Mouse (Mus musculus): Measurements from ENCODE around the gene Sugp2. TPM values are rescaled to one million over a fixed set of nuclear protein-coding genes. Genes with fewer than 3 reads are reported as not detected.

Sugp2 gene
- polyA plus RNA-seq, 1 experiment from 2014 or later = 7.3 TPM

DNA sequence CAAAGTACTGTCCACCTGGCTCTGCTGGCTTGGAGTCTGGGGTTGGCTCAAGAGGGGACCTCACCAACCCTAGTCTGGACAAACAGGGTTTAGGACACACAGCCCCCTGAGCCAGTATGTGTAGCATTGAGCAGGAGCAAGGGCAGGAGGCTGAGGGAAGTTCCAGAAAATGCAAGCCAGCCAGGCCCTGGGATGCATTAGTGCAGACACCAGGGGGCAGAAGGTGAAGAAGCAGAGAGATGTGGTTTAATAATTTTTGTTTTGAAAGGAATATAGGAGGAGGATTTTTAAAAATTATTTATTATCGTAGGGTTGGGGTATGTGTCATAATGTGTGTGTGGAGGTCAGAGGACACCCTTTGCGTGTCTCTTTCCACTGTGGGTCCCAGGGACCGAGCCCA lies 89.7 kb downstream of the Sugp2 start:
- ATAC-seq (no peak), DNase-seq (no peak)
- Histone ChIP-seq H3K36me3 (replicated peaks; ENCODE audit: insufficient read depth, low read length) (no peaks in the 10 kb centered on the region), H3K27ac (ENCODE audit: low read depth) (no peak overlapping the region), H3K4me2 (ENCODE audit: low read depth, low read length) (no peak overlapping the region), H3K4me1 (ENCODE audit: insufficient read depth) (0 out of 2 replicates have a peak, but pooled peaks cover 4% of the 10 kb centered on the region), H3K4me3 (ENCODE audit: low read depth, low read length) (no peak overlapping the region), H3K9me3 (ENCODE audit: low read length) (no peaks in the 10 kb centered on the region), H3K27me3 (ENCODE audit: insufficient read depth, low read length) (no peaks in the 10 kb centered on the region), H3K9ac (replicated peaks) (no peak overlapping the region)
- TF ChIP-seq EP300 (IDR thresholded peaks at IDR 0.05; ENCODE audit: low read depth) = no peak
- peak; percentile 44 for TF ChIP-seq CTCF (IDR thresholded peaks at IDR 0.05; ENCODE audit: low read depth)
- 80% methylated on average over 3 of the region's 3 CpGs for WGBS (ENCODE audit: insufficient replicate concordance)

- Histone ChIP-seq H3K4me2 (ENCODE audit: low read depth, low read length) (no peak overlapping the region), H3K9ac (replicated peaks) (no peak overlapping the region), H3K4me3 (ENCODE audit: low read depth, low read length) (no peak overlapping the region), H3K4me1 (ENCODE audit: insufficient read depth) (peaks cover 15% of the 10 kb centered on the region), H3K36me3 (replicated peaks; ENCODE audit: insufficient read depth, low read length) (peaks cover 19% of the 10 kb centered on the region), H3K27ac (ENCODE audit: low read depth) (peak overlapping the region; percentile 78), H3K27me3 (ENCODE audit: insufficient read depth, low read length) (no peaks in the 10 kb centered on the region), H3K9me3 (ENCODE audit: low read length) (no peaks in the 10 kb centered on the region)
- 75% methylated on average over 6 of the region's 6 CpGs for WGBS (ENCODE audit: insufficient replicate concordance)
- TF ChIP-seq EP300 (IDR thresholded peaks at IDR 0.05; ENCODE audit: low read depth) (peak; percentile 96), CTCF (IDR thresholded peaks at IDR 0.05; ENCODE audit: low read depth) (no peak)
- ATAC-seq (peak; percentile 66), DNase-seq (no peak)
Observed at GRCm38 (mm10) chr8:70327512-70327911, 93.5 kb downstream of the Sugp2 start.

DNA sequence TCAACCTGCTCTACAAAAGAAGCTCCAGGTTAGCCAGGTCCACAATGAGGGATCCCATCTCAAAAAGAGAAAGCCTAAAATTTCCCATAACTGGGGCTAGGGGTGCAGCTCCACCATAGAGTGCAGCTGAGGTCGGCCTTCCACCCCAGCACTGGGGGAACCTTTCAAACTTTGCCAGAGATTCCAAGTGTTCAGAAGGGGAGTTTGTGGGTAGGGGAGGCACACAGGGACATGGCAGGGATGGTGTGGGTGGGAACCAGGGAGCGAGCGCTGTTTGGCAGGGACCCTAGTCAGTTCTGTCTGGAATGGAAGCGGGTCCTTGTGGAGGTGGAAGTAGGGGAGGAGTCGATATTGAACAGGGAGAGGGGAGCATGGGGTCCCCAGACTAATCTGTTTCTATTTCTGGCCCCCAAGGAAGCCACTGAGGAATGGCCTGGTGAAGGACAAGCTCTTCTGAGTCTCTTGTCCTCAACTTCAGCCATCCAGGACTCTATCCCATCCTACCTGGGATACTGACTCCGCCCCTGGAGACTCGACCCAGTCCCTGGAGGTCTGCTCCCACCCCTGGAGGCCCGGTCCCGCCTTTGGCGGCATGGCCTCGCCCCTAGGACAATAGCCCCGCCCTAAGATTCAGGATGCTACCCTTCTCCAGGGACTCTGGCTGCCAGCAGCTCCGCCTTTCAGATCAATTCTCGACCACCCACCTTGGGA lies 95.3 kb downstream of the Sugp2 start, which contains the start of gene Gdf1:
Gene Gdf1 (plus strand): TSS at position 694 of the 711 bp plus-strand sequence.
- Histone ChIP-seq H3K4me3 (ENCODE audit: low read depth, low read length) (no peak within 1 kb of the TSS), H3K27ac (ENCODE audit: low read depth) (peak within 1 kb of the TSS; percentile 78), H3K36me3 (replicated peaks; ENCODE audit: insufficient read depth, low read length) (peaks cover 37% of the 10 kb centered on the region), H3K27me3 (ENCODE audit: insufficient read depth, low read length) (no peaks in the 10 kb centered on the region), H3K9me3 (ENCODE audit: low read length) (no peaks in the 10 kb centered on the region), H3K4me2 (ENCODE audit: low read depth, low read length) (peak within 1 kb of the TSS; percentile 9; the same call in 1 of the 2 replicates), H3K9ac (replicated peaks) (0 out of 2 replicates have a peak within 1 kb of the TSS, but pooled peaks have one; percentile 2), H3K4me1 (ENCODE audit: insufficient read depth) (peaks cover 15% of the 10 kb centered on the region)
- 49% methylated on average over 14 of the region's 14 CpGs for whole genome bisulfite sequencing (ENCODE audit: insufficient replicate concordance)
- ATAC-seq = no peak
- DNase-seq = no peak
- TF ChIP-seq EP300 (IDR thresholded peaks at IDR 0.05; ENCODE audit: low read depth) (no peak), CTCF (IDR thresholded peaks at IDR 0.05; ENCODE audit: low read depth) (no peak)

Other genes with a start within 250 kb of the Sugp2 start
- gene Gatad2a, start 237.8 kb upstream of the Sugp2 start, polyA plus RNA-seq (2015; fragmentation: Nextera tagmentation; extraction: Ambion mirVana) = 19.5 and 20.7 TPM in 2 replicates
- gene Mau2, start 191.5 kb upstream of the Sugp2 start, polyA plus RNA-seq (2015; fragmentation: Nextera tagmentation; extraction: Ambion mirVana) = 11.1 and 12.2 TPM in 2 replicates
- 11.7 and 11.8 TPM in 2 replicates for gene Sugp1, start 191.4 kb upstream of the Sugp2 start, polyA plus RNA-seq (2015; fragmentation: Nextera tagmentation; extraction: Ambion mirVana)
- gene Tm6sf2, start 161.3 kb upstream of the Sugp2 start, polyA plus RNA-seq (2015; fragmentation: Nextera tagmentation; extraction: Ambion mirVana) = 32.5 and 38.7 TPM in 2 replicates
- gene Hapln4, start 150.8 kb upstream of the Sugp2 start, polyA plus RNA-seq (2015; fragmentation: Nextera tagmentation; extraction: Ambion mirVana) = 0.02 TPM in 1 of 2 replicates, not detected in the other
- not detected in 2 replicates for gene Ncan, start 113.4 kb upstream of the Sugp2 start, polyA plus RNA-seq (2015; fragmentation: Nextera tagmentation; extraction: Ambion mirVana)
- 13.5 and 14.9 TPM in 2 replicates for gene Nr2c2ap, start 102.9 kb upstream of the Sugp2 start, polyA plus RNA-seq (2015; fragmentation: Nextera tagmentation; extraction: Ambion mirVana)
- gene Rfxank, start 95.1 kb upstream of the Sugp2 start, polyA plus RNA-seq (2015; fragmentation: Nextera tagmentation; extraction: Ambion mirVana) = 3.6 TPM in 2 replicates
- gene Borcs8, start 94.7 kb upstream of the Sugp2 start, polyA plus RNA-seq (2015; fragmentation: Nextera tagmentation; extraction: Ambion mirVana) = 17.6 and 18.8 TPM in 2 replicates
- gene Mef2b, start 94.5 kb upstream of the Sugp2 start, polyA plus RNA-seq (2015; fragmentation: Nextera tagmentation; extraction: Ambion mirVana) = 0.11 TPM in 1 of 2 replicates, not detected in the other
- gene Tmem161a, start 61.9 kb upstream of the Sugp2 start, polyA plus RNA-seq (2015; fragmentation: Nextera tagmentation; extraction: Ambion mirVana) = 17.3 and 20.2 TPM in 2 replicates
- 18.5 and 19.2 TPM in 2 replicates for gene Slc25a42, start 21.9 kb upstream of the Sugp2 start, polyA plus RNA-seq (2015; fragmentation: Nextera tagmentation; extraction: Ambion mirVana)
- gene Armc6, start 240 bp downstream of the Sugp2 start, polyA plus RNA-seq (2015; fragmentation: Nextera tagmentation; extraction: Ambion mirVana) = 5.3 and 6.3 TPM in 2 replicates
- 4.3 and 5.6 TPM in 2 replicates for gene Homer3, start 48.6 kb downstream of the Sugp2 start, polyA plus RNA-seq (2015; fragmentation: Nextera tagmentation; extraction: Ambion mirVana)
- 15.2 and 16.3 TPM in 2 replicates for gene Ddx49, start 68.3 kb downstream of the Sugp2 start, polyA plus RNA-seq (2015; fragmentation: Nextera tagmentation; extraction: Ambion mirVana)
- gene Cope, start 68.3 kb downstream of the Sugp2 start, polyA plus RNA-seq (2015; fragmentation: Nextera tagmentation; extraction: Ambion mirVana) = 162 and 171 TPM in 2 replicates
- gene Cers1, start 81.5 kb downstream of the Sugp2 start, polyA plus RNA-seq (2015; fragmentation: Nextera tagmentation; extraction: Ambion mirVana) = 0.12 TPM in 1 of 2 replicates, not detected in the other
- 0.16 TPM in 1 of 2 replicates, not detected in the other for gene Gdf1, start 95.6 kb downstream of the Sugp2 start, polyA plus RNA-seq (2015; fragmentation: Nextera tagmentation; extraction: Ambion mirVana)
- gene Upf1, start 119.1 kb downstream of the Sugp2 start, polyA plus RNA-seq (2015; fragmentation: Nextera tagmentation; extraction: Ambion mirVana) = 6.7 and 7.1 TPM in 2 replicates
- gene Comp, start 139.3 kb downstream of the Sugp2 start, polyA plus RNA-seq (2015; fragmentation: Nextera tagmentation; extraction: Ambion mirVana) = 3.0 and 4.0 TPM in 2 replicates
- gene Crtc1, start 205.4 kb downstream of the Sugp2 start, polyA plus RNA-seq (2015; fragmentation: Nextera tagmentation; extraction: Ambion mirVana) = 2.6 and 2.7 TPM in 2 replicates
- 4.2 and 5.4 TPM in 2 replicates for gene Klhl26, start 242.7 kb downstream of the Sugp2 start, polyA plus RNA-seq (2015; fragmentation: Nextera tagmentation; extraction: Ambion mirVana)

All from liver, postnatal 0 days (tissue).